Mouse (Mus musculus) G1E (cell line): ENCODE data around the gene Nrn1. TPM values are rescaled to one million over a fixed set of nuclear protein-coding genes. Genes with fewer than 3 reads are reported as not detected.

Experiments used
- ATAC-seq: 2 replicates; pipeline ENCODE4 v1.8.0; 2016; ENCODE audit warnings: mild to moderate bottlenecking; ENCODE audit not compliant: insufficient number of reproducible peaks, poor library complexity, low FRiP score, severe bottlenecking; ENCODE audit errors: extremely low read depth
- DNase-seq: peaks from one replicate; pipeline ENCODE4 v3.0.0; 2012; ENCODE audit warnings: low spot score
- H3K27me3 ChIP-seq: 2 replicates; pipeline ENCODE4 v1.6.1; 2012; ENCODE audit warnings: mild to moderate bottlenecking, low read length, inconsistent platforms; ENCODE audit not compliant: insufficient read depth
- H3K36me3 ChIP-seq: replicated peaks from 2 replicates; pipeline ENCODE3; 2012; ENCODE audit warnings: mild to moderate bottlenecking, inconsistent platforms
- H3K4me1 ChIP-seq: 2 replicates; pipeline ENCODE4 v1.6.1; 2012; ENCODE audit warnings: low read depth, low read length, inconsistent platforms, mixed read lengths; ENCODE audit not compliant: insufficient read depth
- H3K4me3 ChIP-seq: 2 replicates; pipeline ENCODE4 v1.5.1; 2012; ENCODE audit warnings: low read depth, mild to moderate bottlenecking, inconsistent platforms, low read length, moderate library complexity, mixed read lengths
- H3K9me3 ChIP-seq: replicated peaks from 2 replicates; pipeline ENCODE4 v1.6.1; 2012; ENCODE audit warnings: inconsistent platforms
- CTCF ChIP-seq: IDR thresholded peaks from 2 replicates; pipeline ENCODE4 v1.5.1; 2012; ENCODE audit warnings: low read depth, low read length, inconsistent platforms, mixed read lengths
- GATA1 ChIP-seq: IDR thresholded peaks from 2 replicates; pipeline ENCODE4 v1.6.1; 2012; ENCODE audit warnings: borderline replicate concordance, low read length, inconsistent platforms, mixed read lengths
- GATA2 ChIP-seq: IDR thresholded peaks from 2 replicates; pipeline ENCODE4 v1.6.1; 2012; ENCODE audit warnings: low read depth, low read length, inconsistent platforms, borderline replicate concordance
- POLR2AphosphoS5 ChIP-seq: IDR thresholded peaks from 2 replicates; pipeline ENCODE4 v1.6.1; 2012; ENCODE audit warnings: low read depth, low read length, inconsistent platforms; ENCODE audit not compliant: insufficient replicate concordance
- TAL1 ChIP-seq: conservative IDR thresholded peaks from 2 replicates; pipeline ENCODE4 v1.6.1; 2012; ENCODE audit warnings: low read depth, low read length, inconsistent platforms, mixed read lengths
- polyA plus RNA-seq: library from polyadenylated mRNA; stranded (reverse); fragments of >175 nt; gene quantifications from 2 replicates; pipeline ENCODE4 v1.2.3, GENCODE M21; 2012
- total RNA-seq, 2 experiments: library from RNA; stranded (forward) in 1 of 2; stranded (reverse) in 1 of 2; fragments of 200-1000 nt in 1 of 2; fragments of >200 nt in 1 of 2; fragmentation: Nextera tagmentation in 1 of 2; gene quantifications; 2 replicates each; pipeline ENCODE4 v1.2.3; 2014 to 2017

The Nrn1 gene
- total and polyA plus RNA-seq, 3 experiments = 0.33 TPM; not detected in 2

DNA sequence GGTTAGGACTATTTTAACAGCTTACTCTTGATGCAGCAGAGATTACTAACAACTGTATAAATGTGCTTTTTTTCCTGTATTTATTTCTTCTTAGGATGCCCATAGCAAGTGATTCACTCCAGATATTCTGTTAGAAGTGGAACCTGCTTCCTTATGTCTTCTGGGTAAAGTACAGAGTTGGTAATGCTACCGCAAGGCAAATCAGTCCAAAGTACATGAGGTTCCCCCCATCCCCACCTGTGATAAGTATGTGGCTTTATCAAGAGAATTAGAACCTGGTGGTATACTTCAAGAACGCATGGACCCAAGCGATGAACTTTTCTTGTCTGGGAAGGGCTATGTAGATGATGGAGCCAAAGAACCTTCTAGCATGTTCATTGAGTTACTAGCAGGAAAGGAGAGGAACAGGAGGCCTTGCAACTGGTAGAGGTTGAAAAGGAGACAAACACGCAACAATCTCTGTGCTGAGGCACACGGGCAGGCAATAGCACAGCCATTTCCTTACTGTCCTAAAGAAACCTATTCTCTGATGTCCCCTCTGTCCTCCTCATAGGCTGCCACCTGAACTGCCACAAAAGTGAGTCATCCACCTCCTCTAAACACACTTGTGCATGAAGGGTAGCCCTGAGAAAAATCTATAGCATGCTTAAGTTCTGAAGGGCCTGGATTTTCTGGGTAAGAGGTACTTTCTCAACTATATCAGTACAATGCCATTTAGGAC lies 14.5 kb downstream of the Nrn1 start:
- H3K36me3 ChIP-seq = no peaks in the 10 kb centered on the region
- peaks cover 37% of the 10 kb centered on the region for H3K27me3 ChIP-seq
- H3K9me3 ChIP-seq = no peaks in the 10 kb centered on the region
- DNase-seq (no peak), ATAC-seq (no peak)
- H3K4me1 ChIP-seq = no peaks in the 10 kb centered on the region
- no peak for TF ChIP-seq CTCF
- no peak for TF ChIP-seq TAL1
- TF ChIP-seq POLR2AphosphoS5 = no peak
- TF ChIP-seq GATA1 = no peak
- H3K4me3 ChIP-seq = no peak overlapping the region

GRCm38 (mm10) chr13:36717376-36717775 lies 17.6 kb downstream of the Nrn1 start:
- Histone ChIP-seq H3K4me3 (no peak overlapping the region), H3K27me3 (peaks cover 13% of the 10 kb centered on the region), H3K36me3 (no peaks in the 10 kb centered on the region), H3K9me3 (no peaks in the 10 kb centered on the region), H3K4me1 (no peaks in the 10 kb centered on the region)
- TF ChIP-seq GATA2 = no peak
- TF ChIP-seq POLR2AphosphoS5 = no peak
- TF ChIP-seq TAL1 = no peak
- no peak for TF ChIP-seq CTCF
- no peak for TF ChIP-seq GATA1
- ATAC-seq = no peak
- no peak for DNase-seq

DNA sequence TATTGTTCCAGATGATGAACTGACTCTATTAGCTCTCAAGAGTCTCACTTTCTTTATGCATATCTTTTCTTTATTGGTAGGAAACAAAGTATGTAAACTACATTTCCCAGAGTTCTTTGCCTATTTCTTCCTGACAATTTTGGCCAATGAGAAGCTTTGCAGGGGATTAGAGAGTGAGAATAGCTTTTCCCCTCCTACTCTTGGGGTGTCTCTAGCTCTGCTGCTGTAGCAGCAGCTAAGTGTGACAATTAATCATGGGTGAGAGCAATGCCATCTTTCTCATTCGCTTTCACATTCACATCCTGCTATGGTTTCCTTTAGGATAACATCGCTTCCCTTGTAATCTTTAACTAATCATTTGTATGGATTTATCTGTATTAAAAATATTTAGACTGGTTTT lies 18.2 kb downstream of the Nrn1 start:
- ATAC-seq = no peak
- TF ChIP-seq TAL1 (no peak), GATA2 (no peak), POLR2AphosphoS5 (no peak), CTCF (no peak), GATA1 (no peak)
- H3K27me3 ChIP-seq = peaks cover 7% of the 10 kb centered on the region
- H3K36me3 ChIP-seq = no peaks in the 10 kb centered on the region
- no peak for DNase-seq
- H3K4me3 ChIP-seq = no peak overlapping the region
- H3K9me3 ChIP-seq = no peaks in the 10 kb centered on the region
- no peaks in the 10 kb centered on the region for H3K4me1 ChIP-seq

DNA sequence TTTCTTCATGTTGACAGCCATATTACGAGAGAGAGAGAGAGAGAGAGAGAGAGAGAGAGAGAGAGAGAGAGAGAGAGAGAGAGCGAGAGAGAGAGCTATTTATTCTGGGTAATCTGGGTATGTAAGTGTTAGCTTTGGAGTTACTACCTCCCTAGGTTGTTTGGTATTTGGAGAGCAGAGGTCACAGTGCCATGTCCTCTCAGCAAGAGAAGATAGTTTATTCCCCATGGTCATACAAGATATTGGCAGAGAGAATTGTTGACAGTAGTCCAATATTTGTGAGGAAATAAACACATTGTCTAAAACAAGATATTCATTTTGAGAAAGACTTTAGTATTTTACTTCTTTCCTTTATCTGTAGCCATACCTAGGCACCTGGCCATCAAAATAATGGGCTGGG lies 20.8 kb downstream of the Nrn1 start:
- no peak for DNase-seq
- H3K4me1 ChIP-seq = no peaks in the 10 kb centered on the region
- H3K4me3 ChIP-seq = no peak overlapping the region
- no peak for ATAC-seq
- no peaks in the 10 kb centered on the region for H3K9me3 ChIP-seq
- H3K27me3 ChIP-seq = 0 out of 2 replicates have a peak, but pooled peaks cover 2% of the 10 kb centered on the region
- H3K36me3 ChIP-seq = no peaks in the 10 kb centered on the region
- no peak for TF ChIP-seq TAL1
- no peak for TF ChIP-seq POLR2AphosphoS5
- TF ChIP-seq CTCF = no peak
- no peak for TF ChIP-seq GATA2
- TF ChIP-seq GATA1 = no peak

DNA sequence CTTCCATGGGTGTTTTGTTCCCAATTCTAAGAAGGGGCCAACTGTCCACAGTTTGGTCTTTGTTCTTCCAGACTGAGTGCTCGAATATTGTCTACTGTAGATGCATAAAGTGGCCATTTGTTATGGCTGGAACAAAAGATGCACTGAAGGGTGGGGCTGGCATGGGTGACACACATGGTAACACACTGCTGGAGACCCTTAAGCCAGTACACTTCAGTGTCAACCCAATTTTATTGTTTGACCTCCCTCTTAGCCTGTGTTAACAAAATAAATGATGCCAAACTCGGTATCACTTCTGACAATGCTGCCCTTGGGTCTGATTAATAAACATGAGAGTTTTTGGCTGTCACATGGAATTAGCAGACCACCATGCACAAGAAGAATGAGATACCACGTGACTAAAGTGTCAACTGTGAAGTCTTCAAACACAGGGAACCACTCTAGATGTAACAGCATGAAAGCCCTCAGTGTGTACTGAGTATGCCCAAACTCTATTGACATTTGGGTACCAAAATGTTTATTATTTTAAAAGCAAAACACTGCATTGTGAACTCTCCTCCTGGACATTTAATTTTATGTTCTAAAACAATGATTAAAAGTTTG lies 27.7 kb downstream of the Nrn1 start:
- ATAC-seq (no peak), DNase-seq (no peak)
- Histone ChIP-seq H3K4me1 (no peaks in the 10 kb centered on the region), H3K4me3 (no peak overlapping the region), H3K27me3 (0 out of 2 replicates have a peak, but pooled peaks cover 4% of the 10 kb centered on the region), H3K9me3 (no peaks in the 10 kb centered on the region), H3K36me3 (no peaks in the 10 kb centered on the region)
- no peak for TF ChIP-seq POLR2AphosphoS5
- no peak for TF ChIP-seq GATA2
- no peak for TF ChIP-seq TAL1
- no peak for TF ChIP-seq CTCF

GRCm38 (mm10) chr13:36696351-36696771 lies 38.6 kb downstream of the Nrn1 start:
- H3K4me3 ChIP-seq = no peak overlapping the region
- ATAC-seq = no peak
- H3K4me1 ChIP-seq = no peaks in the 10 kb centered on the region
- no peak for TF ChIP-seq TAL1
- no peak for TF ChIP-seq GATA2
- no peak for TF ChIP-seq CTCF
- TF ChIP-seq GATA1 = no peak
- TF ChIP-seq POLR2AphosphoS5 = no peak
- no peak for DNase-seq
- no peaks in the 10 kb centered on the region for H3K36me3 ChIP-seq
- H3K9me3 ChIP-seq = no peaks in the 10 kb centered on the region
- no peaks in the 10 kb centered on the region for H3K27me3 ChIP-seq
